Mouse (Mus musculus): ENCODE measurements around the gene Ggt7. TPM values are rescaled to one million over a fixed set of nuclear protein-coding genes. Genes with fewer than 3 reads are reported as not detected.
"Not testable (repeated sequence)": the region's sequence is repeated elsewhere in the genome, so short reads cannot be mapped to it uniquely, and the experiment has no call there.

Gene Ggt7
- polyA plus RNA-seq, 1 experiment from 2014 or later, result 10.9 TPM

GRCm38 (mm10) chr2:155502596-155502995 is 15.4 kb downstream of the Ggt7 start:
- H3K27me3 ChIP-seq (ENCODE audit: poor library complexity, severe bottlenecking), result no peaks in the 10 kb centered on the region
- H3K4me1 ChIP-seq, result peaks cover 14% of the 10 kb centered on the region
- H3K27ac ChIP-seq, result no peak overlapping the region
- 82% methylated on average over 7 of the region's 7 CpGs for WGBS
- no peaks in the 10 kb centered on the region for H3K9me3 ChIP-seq
- no peak overlapping the region for H3K4me3 ChIP-seq
- H3K36me3 ChIP-seq (replicated peaks), result peaks cover 22% of the 10 kb centered on the region
- no peak for DNase-seq (ENCODE audit: extremely low spot score, low spot score)

GRCm38 (mm10) chr2:155490998-155491397 is 27.0 kb downstream of the Ggt7 start:
- WGBS, result 90% methylated on average over 6 of the region's 6 CpGs
- no peak for DNase-seq (ENCODE audit: extremely low spot score, low spot score)

GRCm38 (mm10) chr2:155482021-155482420 is 36.0 kb downstream of the Ggt7 start:
- DNase-seq (ENCODE audit: extremely low spot score, low spot score), result peak; percentile 60
- Histone ChIP-seq H3K9me3 (no peaks in the 10 kb centered on the region), H3K4me1 (no peaks in the 10 kb centered on the region), H3K27ac (no peak overlapping the region), H3K27me3 (ENCODE audit: poor library complexity, severe bottlenecking) (no peaks in the 10 kb centered on the region), H3K4me3 (no peak overlapping the region), H3K36me3 (replicated peaks) (no peaks in the 10 kb centered on the region)
- WGBS, result 49% methylated on average over 3 of the region's 3 CpGs

More at GRCm38 (mm10) chr2:155490998-155491397, 27.0 kb downstream of the Ggt7 start:
- no peak overlapping the region for H3K27ac ChIP-seq
- no peaks in the 10 kb centered on the region for H3K4me1 ChIP-seq
- peaks cover 11% of the 10 kb centered on the region; the same call in 1 of the 2 replicates for H3K36me3 ChIP-seq (replicated peaks)
- H3K9me3 ChIP-seq, result no peaks in the 10 kb centered on the region
- no peaks in the 10 kb centered on the region for H3K27me3 ChIP-seq (ENCODE audit: poor library complexity, severe bottlenecking)
- no peak overlapping the region for H3K4me3 ChIP-seq

GRCm38 (mm10) chr2:155473570-155474088 is 44.4 kb downstream of the Ggt7 start, which contains the start of gene Ncoa6:
Ncoa6 (minus strand) TSS chr2:155473894.
- DNase-seq (ENCODE audit: extremely low spot score, low spot score), result peak; percentile 81
- Histone ChIP-seq H3K36me3 (replicated peaks) (no peaks in the 10 kb centered on the region), H3K27ac (peak within 1 kb of the TSS; percentile 97), H3K4me3 (peak within 1 kb of the TSS; percentile 89), H3K9me3 (no peaks in the 10 kb centered on the region), H3K4me1 (peaks cover 21% of the 10 kb centered on the region), H3K27me3 (ENCODE audit: poor library complexity, severe bottlenecking) (peaks cover 8% of the 10 kb centered on the region)
- WGBS, result under 1% methylated on average over 65 of the region's 72 CpGs

- Histone ChIP-seq H3K27me3 (ENCODE audit: poor library complexity, severe bottlenecking) (peaks cover 8% of the 10 kb centered on the region), H3K4me3 (peak overlapping the region; percentile 89), H3K27ac (peak overlapping the region; percentile 97), H3K4me1 (peaks cover 21% of the 10 kb centered on the region), H3K9me3 (no peaks in the 10 kb centered on the region), H3K36me3 (replicated peaks) (no peaks in the 10 kb centered on the region)
- WGBS, result under 1% methylated on average over 66 of the region's 71 CpGs
- DNase-seq (ENCODE audit: extremely low spot score, low spot score), result peak; percentile 50
Observed at GRCm38 (mm10) chr2:155472671-155473569, 45.1 kb downstream of the Ggt7 start.

- H3K9me3 ChIP-seq, result no peaks in the 10 kb centered on the region
- DNase-seq (ENCODE audit: extremely low spot score, low spot score), result no peak
- no peaks in the 10 kb centered on the region for H3K27me3 ChIP-seq (ENCODE audit: poor library complexity, severe bottlenecking)
- H3K36me3 ChIP-seq (replicated peaks), result peaks cover 18% of the 10 kb centered on the region
- peaks cover 4% of the 10 kb centered on the region; the same call in 1 of the 2 replicates for H3K4me1 ChIP-seq
- no peak overlapping the region for H3K4me3 ChIP-seq
- H3K27ac ChIP-seq, result no peak overlapping the region
- WGBS, result 97% methylated on average over 1 of the region's 1 CpGs
Observed at GRCm38 (mm10) chr2:155466861-155467260, 51.2 kb downstream of the Ggt7 start.

GRCm38 (mm10) chr2:155453591-155453990 is 64.4 kb downstream of the Ggt7 start:
- DNase-seq (ENCODE audit: extremely low spot score, low spot score), result no peak
- Histone ChIP-seq H3K36me3 (replicated peaks) (peaks cover 31% of the 10 kb centered on the region), H3K4me1 (no peaks in the 10 kb centered on the region), H3K4me3 (no peak overlapping the region), H3K27me3 (ENCODE audit: poor library complexity, severe bottlenecking) (no peaks in the 10 kb centered on the region), H3K9me3 (no peaks in the 10 kb centered on the region), H3K27ac (no peak overlapping the region)
- 89% methylated on average over 7 of the region's 7 CpGs for WGBS

- DNase-seq (ENCODE audit: extremely low spot score, low spot score), result no peak
- Histone ChIP-seq H3K4me1 (no peaks in the 10 kb centered on the region), H3K9me3 (no peaks in the 10 kb centered on the region), H3K27me3 (ENCODE audit: poor library complexity, severe bottlenecking) (no peaks in the 10 kb centered on the region), H3K36me3 (replicated peaks) (peaks cover 26% of the 10 kb centered on the region), H3K4me3 (no peak overlapping the region), H3K27ac (no peak overlapping the region)
- 82% methylated on average over 5 of the region's 5 CpGs for WGBS
Observed at GRCm38 (mm10) chr2:155451256-155451655, 66.8 kb downstream of the Ggt7 start.

- not testable (repeated sequence) for H3K27me3 ChIP-seq (ENCODE audit: poor library complexity, severe bottlenecking); H3K27ac ChIP-seq; H3K36me3 ChIP-seq (replicated peaks); H3K4me3 ChIP-seq; H3K9me3 ChIP-seq; H3K4me1 ChIP-seq; DNase-seq (ENCODE audit: extremely low spot score, low spot score)
- 86% methylated on average over 1 of the region's 1 CpGs for WGBS
Observed at GRCm38 (mm10) chr2:155447906-155448305, 70.1 kb downstream of the Ggt7 start.

GRCm38 (mm10) chr2:155443446-155443845 is 74.6 kb downstream of the Ggt7 start:
- DNase-seq (ENCODE audit: extremely low spot score, low spot score), result no peak
- Histone ChIP-seq H3K4me1 (peaks cover 6% of the 10 kb centered on the region), H3K36me3 (replicated peaks) (0 out of 2 replicates have a peak, but pooled peaks cover 4% of the 10 kb centered on the region), H3K27me3 (ENCODE audit: poor library complexity, severe bottlenecking) (no peaks in the 10 kb centered on the region), H3K27ac (no peak overlapping the region), H3K4me3 (no peak overlapping the region), H3K9me3 (no peaks in the 10 kb centered on the region)
- WGBS, result 61% methylated on average over 2 of the region's 2 CpGs

- H3K36me3 ChIP-seq (replicated peaks), result peaks cover 4% of the 10 kb centered on the region; the same call in 1 of the 2 replicates
- H3K4me3 ChIP-seq, result no peak overlapping the region
- H3K27ac ChIP-seq, result no peak overlapping the region
- no peaks in the 10 kb centered on the region for H3K27me3 ChIP-seq (ENCODE audit: poor library complexity, severe bottlenecking)
- H3K9me3 ChIP-seq, result no peaks in the 10 kb centered on the region
- WGBS, result 90% methylated on average over 4 of the region's 4 CpGs
- no peak for DNase-seq (ENCODE audit: extremely low spot score, low spot score)
- H3K4me1 ChIP-seq, result peaks cover 6% of the 10 kb centered on the region
Observed at GRCm38 (mm10) chr2:155442916-155443315, 75.1 kb downstream of the Ggt7 start.
